Mouse (Mus musculus): Measurements from ENCODE around the gene Dennd5a. TPM values are rescaled to one million over a fixed set of nuclear protein-coding genes. Genes with fewer than 3 reads are reported as not detected.
A peak's percentile ranks its signal among the peaks of the same experiment; 100 is the strongest.

Dennd5a gene
- total and polyA plus RNA-seq, 3 experiments: 33.1 to 78.8 (median 64.4) TPM

- Histone ChIP-seq H3K27ac (ENCODE audit: control insufficient read depth, low read depth, low read length) (no peak overlapping the region), H3K27me3 (ENCODE audit: control insufficient read depth in 1 of 2, insufficient read depth in 2 of 2, low read length in 2 of 2) (no peaks in the 10 kb centered on the region), H3K9ac (ENCODE audit: control insufficient read depth, low read depth, low read length, poor library complexity, severe bottlenecking) (no peak overlapping the region), H3K79me2 (ENCODE audit: control insufficient read depth, insufficient read depth, low read length, poor library complexity) (no peaks in the 10 kb centered on the region), H3K36me3 (ENCODE audit: control insufficient read depth in 1 of 2, insufficient read depth in 2 of 2, low read length in 2 of 2) (peaks cover 0 to 13% of the 10 kb centered on the region in 2 experiments; a peak in 2 of 4 replicates), H3K4me1 (ENCODE audit: control insufficient read depth in 1 of 2, insufficient read depth in 2 of 2, low read length in 2 of 2) (no peaks in the 10 kb centered on the region), H3K9me3 (replicated peaks; ENCODE audit: insufficient read depth, low read length) (no peaks in the 10 kb centered on the region), H3K4me3 (ENCODE audit: control insufficient read depth in 1 of 2, insufficient read depth in 1 of 2, low read depth in 2 of 2, low read length in 2 of 2) (no peak overlapping the region)
- no peak for DNase-seq (ENCODE audit: low read depth, low spot score)
- TF ChIP-seq KAT2A (conservative IDR thresholded peaks at IDR 0.05; ENCODE audit: low read depth, low read length) (no peak), ZC3H11A (IDR thresholded peaks at IDR 0.05; ENCODE audit: low read depth, low read length) (0 out of 2 replicates have a peak, but pooled peaks have one; percentile 16), MYB (IDR thresholded peaks at IDR 0.05; ENCODE audit: low read depth, low read length) (no peak), TCF12 (IDR thresholded peaks at IDR 0.05; ENCODE audit: low read depth, low read length) (no peak), MXI1 (IDR thresholded peaks at IDR 0.05; ENCODE audit: low read depth, low read length) (no peak), MAX (IDR thresholded peaks at IDR 0.05; ENCODE audit: low read length) (no peak), GABPA (IDR thresholded peaks at IDR 0.05; ENCODE audit: low read depth, low read length) (no peak), CHD1 (IDR thresholded peaks at IDR 0.05; ENCODE audit: low read depth, low read length) (no peak), JUND (IDR thresholded peaks at IDR 0.05; ENCODE audit: low read depth, low read length) (no peak), USF1 (IDR thresholded peaks at IDR 0.05; ENCODE audit: low read depth, low read length) (no peak), ZKSCAN1 (IDR thresholded peaks at IDR 0.05; ENCODE audit: low read depth, low read length) (no peak), NRF1 (IDR thresholded peaks at IDR 0.05; ENCODE audit: insufficient read depth, low read depth, low read length, poor library complexity, severe bottlenecking) (no peak), RAD21 (IDR thresholded peaks at IDR 0.05; ENCODE audit: low read depth, low read length) (peak; percentile 11), SMC3 (IDR thresholded peaks at IDR 0.05; ENCODE audit: low read depth, low read length) (peak; percentile 50), HCFC1 (IDR thresholded peaks at IDR 0.05; ENCODE audit: low read depth, low read length) (no peak), GATA1 (IDR thresholded peaks at IDR 0.05; ENCODE audit: low read depth, low read length) (no peak), CTCF (IDR thresholded peaks at IDR 0.05 in 2 of 3, conservative IDR thresholded peaks at IDR 0.05 in 1 of 3; ENCODE audit: control insufficient read depth in 1 of 3, insufficient read depth in 1 of 3, low read depth in 2 of 3, low read length in 3 of 3, poor library complexity in 1 of 3, severe bottlenecking in 1 of 3) (peak in 2 of 3 experiments; percentile 19 to 37; a peak in 3 of 6 replicates), MEF2A (IDR thresholded peaks at IDR 0.05; ENCODE audit: extremely low read depth, insufficient replicate concordance, low read depth, low read length, poor library complexity, severe bottlenecking) (no peak), USF2 (IDR thresholded peaks at IDR 0.05; ENCODE audit: borderline replicate concordance in 1 of 2, insufficient read depth in 1 of 2, low read depth in 1 of 2, low read length in 2 of 2) (no peak), E2F4 (IDR thresholded peaks at IDR 0.05; ENCODE audit: borderline replicate concordance, low read depth, low read length) (no peak)
Measured at GRCm38 (mm10) chr7:109929628-109930027, 30.6 kb downstream of the Dennd5a start.

GRCm38 (mm10) chr7:109928365-109928764 lies 31.9 kb downstream of the Dennd5a start:
- peaks cover 4 to 9% of the 10 kb centered on the region in 2 experiments; a peak in 3 of 4 replicates for H3K36me3 ChIP-seq (ENCODE audit: control insufficient read depth in 1 of 2, insufficient read depth in 2 of 2, low read length in 2 of 2)
- H3K4me1 ChIP-seq (ENCODE audit: control insufficient read depth in 1 of 2, insufficient read depth in 2 of 2, low read length in 2 of 2): no peaks in the 10 kb centered on the region; a peak in 2 of 4 replicates
- no peaks in the 10 kb centered on the region for H3K9me3 ChIP-seq (replicated peaks; ENCODE audit: insufficient read depth, low read length)
- DNase-seq (ENCODE audit: low read depth, low spot score): no peak
- H3K79me2 ChIP-seq (ENCODE audit: control insufficient read depth, insufficient read depth, low read length, poor library complexity): no peaks in the 10 kb centered on the region
- no peak overlapping the region for H3K27ac ChIP-seq (ENCODE audit: control insufficient read depth, low read depth, low read length)
- no peak overlapping the region for H3K4me3 ChIP-seq (ENCODE audit: control insufficient read depth in 1 of 2, insufficient read depth in 1 of 2, low read depth in 2 of 2, low read length in 2 of 2)
- TF ChIP-seq NELFE (IDR thresholded peaks at IDR 0.05; ENCODE audit: low read depth, low read length) (no peak), MYC (IDR thresholded peaks at IDR 0.05; ENCODE audit: low read depth, low read length) (no peak), MAX (IDR thresholded peaks at IDR 0.05; ENCODE audit: low read length) (no peak), RAD21 (IDR thresholded peaks at IDR 0.05; ENCODE audit: low read depth, low read length) (no peak), NRF1 (IDR thresholded peaks at IDR 0.05; ENCODE audit: insufficient read depth, low read depth, low read length, poor library complexity, severe bottlenecking) (no peak), ETS1 (IDR thresholded peaks at IDR 0.05; ENCODE audit: low read depth, low read length) (no peak), MAFK (IDR thresholded peaks at IDR 0.05; ENCODE audit: borderline replicate concordance, low read depth, low read length) (no peak), ZKSCAN1 (IDR thresholded peaks at IDR 0.05; ENCODE audit: low read depth, low read length) (no peak), CHD2 (IDR thresholded peaks at IDR 0.05; ENCODE audit: low read length) (no peak), EP300 (IDR thresholded peaks at IDR 0.05; ENCODE audit: low read depth in 1 of 2, low read length in 2 of 2) (no peak), RCOR1 (IDR thresholded peaks at IDR 0.05; ENCODE audit: low read depth, low read length) (no peak), CHD1 (IDR thresholded peaks at IDR 0.05; ENCODE audit: low read depth, low read length) (no peak), SMC3 (IDR thresholded peaks at IDR 0.05; ENCODE audit: low read depth, low read length) (no peak), MAZ (IDR thresholded peaks at IDR 0.05; ENCODE audit: low read depth, low read length) (no peak), ZNF384 (IDR thresholded peaks at IDR 0.05; ENCODE audit: low read depth, low read length) (no peak), MXI1 (IDR thresholded peaks at IDR 0.05; ENCODE audit: low read depth, low read length) (no peak), POLR2A (IDR thresholded peaks at IDR 0.05; ENCODE audit: control insufficient read depth in 1 of 2, insufficient read depth in 1 of 2, low read depth in 1 of 2, low read length in 2 of 2, poor library complexity in 1 of 2) (no peak)
- no peak overlapping the region for H3K9ac ChIP-seq (ENCODE audit: control insufficient read depth, low read depth, low read length, poor library complexity, severe bottlenecking)
- H3K27me3 ChIP-seq (ENCODE audit: control insufficient read depth in 1 of 2, insufficient read depth in 2 of 2, low read length in 2 of 2): no peaks in the 10 kb centered on the region
